Mouse (Mus musculus) bone marrow, adult 2 months (tissue): ENCODE data around the gene Nedd8.

Source experiments
- CTCF ChIP-seq: fragments of 200-500 bp; IDR thresholded peaks from 2 replicates; pipeline ENCODE4 v1.5.1; 2011; ENCODE audit warnings: low read length, control low read depth; ENCODE audit not compliant: control insufficient read depth, insufficient read depth
- POLR2A ChIP-seq: fragments of 200-500 bp; IDR thresholded peaks from 2 replicates; pipeline ENCODE4 v1.6.1; 2011; ENCODE audit warnings: low read depth, mild to moderate bottlenecking, control low read depth, low read length, borderline replicate concordance; ENCODE audit not compliant: control insufficient read depth

DNA sequence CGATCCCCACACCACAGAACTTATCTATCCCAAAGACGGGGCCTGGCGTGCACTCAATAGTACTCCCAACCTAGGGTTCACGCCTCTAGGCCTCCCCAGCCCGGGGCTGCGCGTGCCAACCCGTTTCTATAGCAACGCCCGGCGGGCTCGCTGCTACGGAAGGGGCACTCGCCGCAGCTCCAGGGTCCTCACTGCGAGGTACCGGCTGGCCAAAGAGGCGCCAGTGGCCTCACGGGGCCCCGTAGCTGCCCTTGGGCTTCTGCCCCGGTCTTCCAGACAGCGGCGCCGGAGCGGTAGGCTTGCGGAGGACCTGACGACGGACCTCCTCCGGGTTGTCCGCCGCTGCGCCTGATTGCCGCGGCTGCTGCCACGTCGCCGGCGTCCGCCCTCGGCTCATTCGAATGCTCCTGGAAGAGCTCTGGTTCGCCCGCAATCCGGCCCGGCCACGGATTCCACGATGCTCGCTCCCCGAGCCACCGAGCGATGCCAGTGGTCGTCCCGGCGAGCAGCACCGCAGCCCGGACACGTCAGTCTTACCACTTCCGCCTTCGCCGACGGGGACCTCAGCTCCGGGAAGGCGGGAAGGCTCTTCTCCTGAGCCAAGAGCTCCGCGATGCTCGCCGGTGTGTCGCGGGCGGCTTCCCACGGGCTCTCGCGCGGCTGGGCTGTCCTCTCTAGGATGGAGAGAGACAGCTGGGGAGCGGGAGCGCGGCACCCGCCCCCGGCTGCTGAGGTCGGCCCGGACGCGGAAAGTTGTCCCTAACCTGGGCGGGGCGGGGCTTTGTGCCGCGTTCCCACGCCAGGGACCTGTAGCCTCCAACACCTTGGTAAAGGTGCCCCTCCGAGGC is 28.6 kb downstream of the Nedd8 start, which contains the start of gene Tm9sf1:
- TF ChIP-seq CTCF (no peak; the same call in 1 of the 2 replicates), POLR2A (peak; percentile 66; the same call in 1 of the 2 replicates)
